ENCODE assay signal across 12 mouse cellular contexts in the genomic region with DNA sequence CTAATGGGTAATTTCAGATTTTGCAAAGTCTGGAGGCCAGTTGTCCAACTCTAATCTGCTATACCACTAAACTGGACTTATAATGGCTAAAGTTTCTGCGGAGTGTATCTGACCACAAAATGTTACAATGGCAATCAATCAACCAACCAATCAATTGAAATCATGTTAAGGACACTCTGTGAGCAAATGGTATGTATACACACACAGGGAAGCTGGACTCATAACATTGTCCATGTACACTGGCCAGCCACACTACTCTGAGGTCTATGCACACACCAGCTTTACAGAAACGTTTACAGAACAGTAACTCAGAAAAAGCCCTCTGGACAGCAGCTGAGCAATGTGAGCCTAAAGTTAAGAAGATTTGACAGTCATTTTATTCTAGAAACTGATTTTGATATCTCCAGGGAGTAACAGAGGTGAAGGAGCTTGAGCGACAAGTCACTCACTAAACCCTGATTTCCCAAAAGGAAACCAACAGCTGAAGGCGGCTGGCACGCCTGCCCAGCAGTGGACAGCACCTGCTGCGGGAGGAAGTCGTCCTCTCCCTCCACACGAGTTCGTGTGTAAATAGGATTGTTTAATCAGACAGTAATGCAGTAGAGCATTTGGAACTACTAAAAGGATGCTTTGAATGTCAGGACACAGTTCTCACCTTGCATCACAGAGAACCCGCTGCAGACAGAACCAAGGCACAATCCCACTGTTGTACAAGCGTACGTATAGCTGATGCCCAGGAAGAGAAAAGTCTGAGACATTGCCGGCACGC. TPM values are rescaled to one million over a fixed set of nuclear protein-coding genes. Genes with fewer than 3 reads are reported as not detected.
A peak's percentile ranks its signal among the peaks of the same experiment; 100 is the strongest.
DNase-seq lines count a peak whose midpoint lies in the region; ATAC-seq and TF ChIP-seq lines count a peak whose summit lies in the region.
"Had no signal": no experiment of that assay in that cellular context is flagged by ENCODE, and none has a peak within 500 bp of the region (broad histone marks: within the 10 kb centered on the region; RNA-seq: fewer than 3 reads in every experiment).

No protein-coding gene starts in this region.

- H3K36me3 ChIP-seq in kidney, embryonic 15.5 days = no peaks in the 10 kb centered on the region
- no peaks in the 10 kb centered on the region for H3K36me3 ChIP-seq in lung, postnatal 0 days (ENCODE audit: insufficient read depth, low read length)
- H3K36me3 ChIP-seq in myocyte (ENCODE audit: control insufficient read depth, insufficient read depth) = peaks cover 13% of the 10 kb centered on the region
- H3K36me3 ChIP-seq: heart, embryonic 15.5 days; midbrain, embryonic 12.5 days had no signal

- no peak overlapping the region for H3K9ac ChIP-seq in kidney, embryonic 15.5 days
- peak overlapping the region; percentile 95; the same call in 1 of the 2 replicates for H3K9ac ChIP-seq in lung, postnatal 0 days (replicated peaks; ENCODE audit: low read depth)
- H3K9ac ChIP-seq: forebrain, postnatal 0 days; heart, embryonic 15.5 days; midbrain, embryonic 12.5 days had no signal

- no peak for TF ChIP-seq EP300 in lung, postnatal 0 days (IDR thresholded peaks at IDR 0.05)

- peak; percentile 77 for TF ChIP-seq POLR2A in myocyte (IDR thresholded peaks at IDR 0.05; ENCODE audit: insufficient read length, low read depth)

- no peak overlapping the region; the same call in 1 of the 2 replicates for H3K4me2 ChIP-seq in kidney, embryonic 15.5 days
- peak overlapping the region; percentile 55; the same call in 1 of the 2 replicates for H3K4me2 ChIP-seq in lung, postnatal 0 days (replicated peaks; ENCODE audit: low read depth, low read length)
- peak overlapping the region; percentile 87 for H3K4me2 ChIP-seq in myocyte (ENCODE audit: low read depth)
- H3K4me2 ChIP-seq: midbrain, embryonic 12.5 days had no signal

- 72% methylated on average over 14 of the region's 14 CpGs for WGBS in kidney, embryonic 15.5 days
- 52% methylated on average over 14 of the region's 14 CpGs for WGBS in lung, postnatal 0 days

- no peaks in the 10 kb centered on the region for H3K27me3 ChIP-seq in kidney, embryonic 15.5 days
- H3K27me3 ChIP-seq in lung, postnatal 0 days (replicated peaks; ENCODE audit: insufficient read depth, low read length) = no peaks in the 10 kb centered on the region
- no peaks in the 10 kb centered on the region for H3K27me3 ChIP-seq in myocyte (ENCODE audit: control insufficient read depth, insufficient read depth, insufficient read length)
- H3K27me3 ChIP-seq: heart, embryonic 15.5 days; midbrain, embryonic 12.5 days had no signal

- DNase-seq in kidney, adult 18-20 months = peak; percentile 51
- DNase-seq in lung, postnatal 0 days (ENCODE audit: low spot score) = peak; percentile 59
- no peak for DNase-seq in lung, postnatal 25 days (ENCODE audit: low spot score)
- peak; percentile 15 for DNase-seq in adrenal gland, adult 8-10 months
- no peak for DNase-seq in retina, postnatal 1 day
- DNase-seq: cerebellum, adult 9-11 months; forebrain, postnatal 0 days had no signal

- H3K79me2 ChIP-seq in myocyte (ENCODE audit: control insufficient read depth, insufficient read depth) = peaks cover 85% of the 10 kb centered on the region

- no peak overlapping the region for H3K27ac ChIP-seq in kidney, embryonic 15.5 days
- H3K27ac ChIP-seq in lung, postnatal 0 days (ENCODE audit: low read length) = peak overlapping the region; percentile 100
- H3K27ac ChIP-seq: midbrain, embryonic 12.5 days had no signal

- H3ac ChIP-seq in myocyte (ENCODE audit: control insufficient read depth, insufficient read length) = no peak overlapping the region

- no peak for ATAC-seq in kidney, embryonic 15.5 days (replicated peaks; ENCODE audit: low FRiP score)
- no peak for ATAC-seq in lung, postnatal 0 days
- ATAC-seq: forebrain, postnatal 0 days; inflammation-experienced regulatory T-cells, adult 6 months had no signal

- H3K9me3 ChIP-seq in kidney, embryonic 15.5 days (replicated peaks) = no peaks in the 10 kb centered on the region
- no peaks in the 10 kb centered on the region for H3K9me3 ChIP-seq in lung, postnatal 0 days (ENCODE audit: low read length)
- H3K9me3 ChIP-seq: heart, embryonic 15.5 days; midbrain, embryonic 12.5 days had no signal

- TF ChIP-seq CTCF in lung, postnatal 0 days (IDR thresholded peaks at IDR 0.05) = no peak

- H3K4me1 ChIP-seq in kidney, embryonic 15.5 days = peaks cover 48% of the 10 kb centered on the region
- peaks cover 12% of the 10 kb centered on the region; the same call in 1 of the 2 replicates for H3K4me1 ChIP-seq in lung, postnatal 0 days (ENCODE audit: insufficient read depth, low read depth, low read length)

- H3K4me3 ChIP-seq in kidney, embryonic 15.5 days (replicated peaks) = no peak overlapping the region
- 0 out of 2 replicates have a peak overlapping the region, but pooled peaks have one; percentile 14 for H3K4me3 ChIP-seq in lung, postnatal 0 days (ENCODE audit: low read depth, low read length)
- peak overlapping the region; percentile 100 for H3K4me3 ChIP-seq in myocyte
- H3K4me3 ChIP-seq: heart, embryonic 15.5 days; midbrain, embryonic 12.5 days had no signal

TF ChIP-seq in myocyte, 11 proteins besides CTCF, POLR2A, EP300 and RAD21:
- TF ChIP-seq SRF (IDR thresholded peaks at IDR 0.05; ENCODE audit: control insufficient read depth, insufficient read length, low read depth) (no peak), MYOD1 (IDR thresholded peaks at IDR 0.05; ENCODE audit: control insufficient read depth in 1 of 3, insufficient read length in 2 of 3, low read depth in 2 of 3) (peak; percentile 50 to 96 (median 93)), TCF3 (IDR thresholded peaks at IDR 0.05; ENCODE audit: insufficient read length, low read depth) (peak; percentile 65), E2F4 (IDR thresholded peaks at IDR 0.05; ENCODE audit: insufficient read depth) (no peak), USF1 (IDR thresholded peaks at IDR 0.05; ENCODE audit: low read depth) (no peak), CEBPB (IDR thresholded peaks at IDR 0.05; ENCODE audit: insufficient read depth, poor library complexity, severe bottlenecking) (0 out of 2 replicates have a peak, but pooled peaks have one; percentile 1), TCF12 (IDR thresholded peaks at IDR 0.05; ENCODE audit: insufficient read depth, poor library complexity, severe bottlenecking) (peak; percentile 78), REST (IDR thresholded peaks at IDR 0.05; ENCODE audit: insufficient read depth, insufficient read length) (no peak), MAX (IDR thresholded peaks at IDR 0.05; ENCODE audit: low read depth) (no peak), MYOG (IDR thresholded peaks at IDR 0.05; ENCODE audit: control insufficient read depth in 1 of 3, insufficient read depth in 1 of 3, insufficient read length in 2 of 3, low read depth in 2 of 3) (peak; percentile 69 to 93 (median 73)), POLR2AphosphoS2 (IDR thresholded peaks at IDR 0.05; ENCODE audit: insufficient read length, low read depth) (peak; percentile 93)

RNA-seq across cellular contexts. Expression of a gene that starts 35.6 kb away (rescaled TPM):
- polyA plus RNA-seq in kidney, embryonic 15.5 days (2015; fragmentation: Nextera tagmentation; extraction: Ambion mirVana) = 40.2 and 43.1 TPM in 2 replicates
- polyA plus RNA-seq in lung, postnatal 0 days (2015; fragmentation: Nextera tagmentation; extraction: Ambion mirVana) = 33.9 and 35.1 TPM in 2 replicates
- 10 to 100 TPM; 47.6 to 55.2 (median 53.4) TPM for total RNA-seq in adrenal gland, adult 8-10 months (2022)
- 22.3 TPM for polyA plus RNA-seq in myocyte (2012; fragmentation: generic; extraction: Trizol)

RNA-seq across cellular contexts. Expression of a gene that starts 38.1 kb away (rescaled TPM):
- 8.1 and 8.5 TPM in 2 replicates for polyA plus RNA-seq in kidney, embryonic 15.5 days (2015; fragmentation: Nextera tagmentation; extraction: Ambion mirVana)
- 8.4 and 10.2 TPM in 2 replicates for polyA plus RNA-seq in lung, postnatal 0 days (2015; fragmentation: Nextera tagmentation; extraction: Ambion mirVana)
- total RNA-seq in adrenal gland, adult 8-10 months (2022) = 10 to 100 TPM; 12.8 to 21.7 (median 17.5) TPM
- polyA plus RNA-seq in myocyte (2012; fragmentation: generic; extraction: Trizol) = 5.2 TPM

RNA-seq across cellular contexts. Expression of a gene that starts 54.4 kb away (rescaled TPM):
- polyA plus RNA-seq in kidney, embryonic 15.5 days (2015; fragmentation: Nextera tagmentation; extraction: Ambion mirVana) = 4.2 and 4.7 TPM in 2 replicates
- polyA plus RNA-seq in lung, postnatal 0 days (2015; fragmentation: Nextera tagmentation; extraction: Ambion mirVana) = 1.3 and 1.5 TPM in 2 replicates
- 1 to 10 TPM in 3 of 4 experiments, under 1 TPM in 1; 0.93 to 3.5 (median 1.6) TPM for total RNA-seq in adrenal gland, adult 8-10 months (2022)
- 0.31 TPM for polyA plus RNA-seq in myocyte (2012; fragmentation: generic; extraction: Trizol)

Comparison
In these comparisons a context has a peak if more than half of its experiments do, and no peak if none do; other contexts are left out.
1. DNase-seq: peak in kidney, adult 18-20 months (single experiment), lung, postnatal 0 days (single experiment) and adrenal gland, adult 8-10 months (single experiment); none in lung, postnatal 25 days (single experiment) and retina, postnatal 1 day (single experiment).